Comparison of ENCODE assay signal across 27 mouse cellular contexts in the genomic region with DNA sequence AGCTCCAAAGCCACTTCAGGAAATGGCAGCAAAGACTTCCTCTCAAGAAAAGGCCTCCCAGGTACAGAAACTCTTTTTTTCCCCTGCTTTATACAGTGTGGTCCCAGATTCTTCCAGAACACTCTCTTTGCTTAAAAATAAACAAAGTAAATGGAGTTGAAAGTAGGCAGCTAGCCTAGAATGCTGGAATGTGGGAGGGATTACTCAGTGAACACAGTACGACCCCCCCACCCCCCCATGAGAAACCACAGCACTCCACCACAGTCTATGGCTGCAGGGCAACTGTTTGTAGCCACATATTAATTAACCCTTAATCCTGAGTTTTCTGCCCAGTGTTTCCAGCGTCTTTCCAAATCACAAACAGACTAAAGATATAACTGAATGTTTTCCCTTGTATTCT. TPM values are rescaled to one million over a fixed set of nuclear protein-coding genes. Genes with fewer than 3 reads are reported as not detected.
DNase-seq lines count a peak whose midpoint lies in the region; ATAC-seq and TF ChIP-seq lines count a peak whose summit lies in the region.
"Had no signal": no experiment of that assay in that cellular context is flagged by ENCODE, and none has a peak within 500 bp of the region (broad histone marks: within the 10 kb centered on the region; RNA-seq: fewer than 3 reads in every experiment).

No protein-coding gene starts in this region.

- TF ChIP-seq POLR2A in lung, adult 2 months (IDR thresholded peaks at IDR 0.05; ENCODE audit: borderline replicate concordance, extremely low read depth, low read depth, low read length): no peak

- peak; percentile 45; the same call in 1 of the 2 replicates for ATAC-seq in frontal cortex, adult (ENCODE audit: low TSS enrichment)
- peak; percentile 27; the same call in 1 of the 2 replicates for ATAC-seq in lung, embryonic 15.5 days (ENCODE audit: borderline replicate concordance, extremely low read depth, low FRiP score, low TSS enrichment)
- 0 out of 2 replicates have a peak, but pooled peaks have one; percentile 48 for ATAC-seq in embryonic facial prominence, embryonic 13.5 days (ENCODE audit: insufficient number of reproducible peaks, insufficient read depth, low FRiP score, low TSS enrichment, low read depth)
- no peak for ATAC-seq in hindbrain, embryonic 11.5 days (ENCODE audit: low FRiP score)
- ATAC-seq: CD4-positive, CD25-positive, alpha-beta regulatory T cell, adult 4 months; forebrain, embryonic 13.5 days; hindbrain, postnatal 0 days; intestine, embryonic 16.5 days had no signal

- TF ChIP-seq CTCF in lung, adult 2 months (IDR thresholded peaks at IDR 0.05; ENCODE audit: insufficient read depth, low read length): no peak

- H3K9ac ChIP-seq in lung, embryonic 15.5 days: no peak overlapping the region
- no peak overlapping the region for H3K9ac ChIP-seq in embryonic facial prominence, embryonic 13.5 days
- no peak overlapping the region for H3K9ac ChIP-seq in hindbrain, embryonic 11.5 days (ENCODE audit: low read depth, low read length)
- H3K9ac ChIP-seq: embryonic facial prominence, embryonic 15.5 days; forebrain, embryonic 13.5 days; heart, embryonic 15.5 days; hindbrain, embryonic 12.5 days; limb, embryonic 13.5 days; liver, embryonic 13.5 days; neural tube, embryonic 13.5 days had no signal

- H3K9me3 ChIP-seq in lung, embryonic 15.5 days: no peaks in the 10 kb centered on the region
- H3K9me3 ChIP-seq in embryonic facial prominence, embryonic 13.5 days: no peaks in the 10 kb centered on the region
- H3K9me3 ChIP-seq in hindbrain, embryonic 11.5 days (ENCODE audit: control insufficient read depth, low read length): no peaks in the 10 kb centered on the region
- H3K9me3 ChIP-seq: embryonic facial prominence, embryonic 15.5 days; forebrain, embryonic 13.5 days; heart, embryonic 10.5 days; heart, embryonic 15.5 days; hindbrain, embryonic 12.5 days; limb, embryonic 13.5 days; liver, embryonic 13.5 days; midbrain, embryonic 10.5 days; neural tube, embryonic 13.5 days had no signal

- H3K27ac ChIP-seq in lung, embryonic 15.5 days: peak overlapping the region; percentile 30; the same call in 1 of the 2 replicates
- H3K27ac ChIP-seq in embryonic facial prominence, embryonic 13.5 days: peak overlapping the region; percentile 51; the same call in 1 of the 2 replicates
- no peak overlapping the region for H3K27ac ChIP-seq in hindbrain, embryonic 11.5 days (ENCODE audit: low read depth, low read length)
- H3K27ac ChIP-seq: embryonic facial prominence, embryonic 15.5 days; forebrain, embryonic 13.5 days; heart, embryonic 10.5 days; heart, embryonic 15.5 days; hindbrain, embryonic 12.5 days; hindbrain, postnatal 0 days; limb, embryonic 13.5 days; liver, embryonic 13.5 days; midbrain, embryonic 10.5 days; neural tube, embryonic 13.5 days had no signal

- no peak overlapping the region for H3K4me3 ChIP-seq in lung, embryonic 15.5 days
- no peak overlapping the region for H3K4me3 ChIP-seq in lung, adult 2 months (replicated peaks; ENCODE audit: extremely low read depth, low read depth, low read length)
- no peak overlapping the region for H3K4me3 ChIP-seq in embryonic facial prominence, embryonic 13.5 days
- no peak overlapping the region for H3K4me3 ChIP-seq in hindbrain, embryonic 11.5 days (ENCODE audit: low read depth, low read length)
- H3K4me3 ChIP-seq: embryonic facial prominence, embryonic 15.5 days; forebrain, embryonic 13.5 days; heart, embryonic 10.5 days; heart, embryonic 15.5 days; hindbrain, embryonic 12.5 days; limb, embryonic 13.5 days; liver, embryonic 13.5 days; midbrain, embryonic 10.5 days; myocyte; neural tube, embryonic 13.5 days had no signal

- H3K4me2 ChIP-seq in lung, embryonic 15.5 days: no peak overlapping the region
- H3K4me2 ChIP-seq in embryonic facial prominence, embryonic 13.5 days: peak overlapping the region; percentile 11; the same call in 1 of the 2 replicates
- no peak overlapping the region for H3K4me2 ChIP-seq in hindbrain, embryonic 11.5 days (replicated peaks; ENCODE audit: low read depth, low read length)
- H3K4me2 ChIP-seq: embryonic facial prominence, embryonic 15.5 days; forebrain, embryonic 13.5 days; heart, embryonic 15.5 days; hindbrain, embryonic 12.5 days; limb, embryonic 13.5 days; liver, embryonic 13.5 days; neural tube, embryonic 13.5 days had no signal

- H3K4me1 ChIP-seq in lung, embryonic 15.5 days: no peaks in the 10 kb centered on the region
- H3K4me1 ChIP-seq in lung, adult 2 months (ENCODE audit: control insufficient read depth, insufficient read depth, low read length): no peaks in the 10 kb centered on the region
- H3K4me1 ChIP-seq in embryonic facial prominence, embryonic 13.5 days: peaks cover 9% of the 10 kb centered on the region; the same call in 1 of the 2 replicates
- no peaks in the 10 kb centered on the region for H3K4me1 ChIP-seq in hindbrain, embryonic 11.5 days (replicated peaks; ENCODE audit: control insufficient read depth, insufficient read depth, low read length)
- H3K4me1 ChIP-seq: heart, embryonic 10.5 days; heart, embryonic 15.5 days; liver, embryonic 13.5 days; midbrain, embryonic 10.5 days; neural tube, embryonic 13.5 days had no signal

- H3K27me3 ChIP-seq in lung, embryonic 15.5 days: no peaks in the 10 kb centered on the region
- no peaks in the 10 kb centered on the region for H3K27me3 ChIP-seq in embryonic facial prominence, embryonic 13.5 days
- no peaks in the 10 kb centered on the region for H3K27me3 ChIP-seq in hindbrain, embryonic 11.5 days (ENCODE audit: control insufficient read depth, insufficient read depth, low read length)
- H3K27me3 ChIP-seq: embryonic facial prominence, embryonic 15.5 days; forebrain, embryonic 13.5 days; heart, embryonic 15.5 days; hindbrain, embryonic 12.5 days; limb, embryonic 13.5 days; liver, embryonic 13.5 days; neural tube, embryonic 13.5 days had no signal

- H3K36me3 ChIP-seq in lung, embryonic 15.5 days: no peaks in the 10 kb centered on the region
- no peaks in the 10 kb centered on the region for H3K36me3 ChIP-seq in embryonic facial prominence, embryonic 13.5 days
- H3K36me3 ChIP-seq in hindbrain, embryonic 11.5 days (ENCODE audit: control insufficient read depth, insufficient read depth, low read length): no peaks in the 10 kb centered on the region
- H3K36me3 ChIP-seq: embryonic facial prominence, embryonic 15.5 days; heart, embryonic 10.5 days; heart, embryonic 15.5 days; hindbrain, embryonic 12.5 days; limb, embryonic 13.5 days; liver, embryonic 13.5 days; midbrain, embryonic 10.5 days; neural tube, embryonic 13.5 days had no signal

- DNase-seq in frontal cortex, postnatal 25 days (ENCODE audit: low spot score in 2 of 2): no peak
- no peak for DNase-seq in lung, adult 2 months
- peak; percentile 27 for DNase-seq in 3134 (ENCODE audit: extremely low read depth, insufficient read length, low spot score)
- DNase-seq in hindbrain, embryonic 11.5 days (ENCODE audit: low spot score): no peak
- DNase-seq: adrenal gland, adult 8-10 months; cerebellum, adult 9-10 months; cerebellum, postnatal 36 days; gastrocnemius, postnatal 25 days; kidney, postnatal 25 days; liver, embryonic 13.5 days; lung, adult 18-20 months; thymus, postnatal 4 days had no signal

- 7% methylated on average over 2 of the region's 2 CpGs for WGBS in lung, embryonic 15.5 days
- 14% methylated on average over 2 of the region's 2 CpGs for WGBS in lung, adult 2 months
- 1% methylated on average over 2 of the region's 2 CpGs for WGBS in embryonic facial prominence, embryonic 13.5 days
- WGBS in hindbrain, embryonic 11.5 days: 49% methylated on average over 2 of the region's 2 CpGs

RNA-seq across cellular contexts. Expression of a gene that starts 25.8 kb away (rescaled TPM):
- polyA plus RNA-seq in lung, embryonic 15.5 days (2015; fragmentation: Nextera tagmentation; extraction: Ambion mirVana): 0.92 and 0.97 TPM in 2 replicates
- 9.0 and 10.7 TPM in 2 replicates for polyA plus RNA-seq in lung, adult 2 months (2012; rRNA removed)
- polyA plus RNA-seq in embryonic facial prominence, embryonic 13.5 days (2015; fragmentation: Nextera tagmentation; extraction: Ambion mirVana): 1.1 and 1.3 TPM in 2 replicates
- polyA plus RNA-seq in hindbrain, embryonic 11.5 days (2014; fragmentation: Nextera tagmentation; extraction: Ambion mirVana): 0.68 and 1.2 TPM in 2 replicates
- polyA plus RNA-seq: CD4-positive, CD25-positive, alpha-beta regulatory T cell, adult 4 months; myocyte had no signal
